ENCODE assay signal across 14 mouse cellular contexts in the genomic region with DNA sequence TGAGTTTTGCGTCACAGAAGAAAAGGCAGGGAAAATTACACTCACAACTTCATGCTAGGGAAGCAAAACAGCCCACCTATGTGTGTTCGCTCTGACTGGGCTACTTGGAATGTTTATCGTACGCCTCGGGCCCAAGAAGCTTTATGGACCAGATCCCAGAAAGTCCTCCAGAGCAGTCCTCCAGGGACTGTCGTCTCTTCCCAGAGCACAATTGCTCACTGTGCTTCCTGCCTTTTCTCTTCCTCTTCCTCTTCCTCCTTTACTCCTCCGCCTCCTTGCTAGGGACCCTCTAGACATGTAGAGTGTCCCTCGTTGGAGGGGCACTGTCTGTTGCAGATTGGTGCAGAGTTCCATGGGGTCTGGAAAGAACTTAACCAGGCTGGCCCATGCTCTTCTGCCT.
"Had no signal": no experiment of that assay in that cellular context is flagged by ENCODE, and none has a peak within 500 bp of the region (broad histone marks: within the 10 kb centered on the region; RNA-seq: fewer than 3 reads in every experiment).

No protein-coding gene starts in this region.

- H3K27ac ChIP-seq: limb, embryonic 13.5 days; liver, embryonic 13.5 days had no signal

- H3K9ac ChIP-seq: limb, embryonic 13.5 days; liver, embryonic 13.5 days; lung, embryonic 14.5 days had no signal

- H3K9me3 ChIP-seq: liver, embryonic 13.5 days had no signal

- H3K4me3 ChIP-seq: limb, embryonic 13.5 days; liver, embryonic 13.5 days had no signal

- DNase-seq: kidney, adult 9 months; kidney, postnatal 14 days; kidney, postnatal 4 days; left cerebral cortex, postnatal 4 days; liver; liver, embryonic 13.5 days; lung, embryonic 14.5 days; lung, postnatal 10 days; lung, postnatal 36 days; midbrain, embryonic 14.5 days; thymus, adult 18-20 months; thymus, postnatal 36 days had no signal

- H3K36me3 ChIP-seq: limb, embryonic 13.5 days had no signal

- H3K4me2 ChIP-seq: limb, embryonic 13.5 days; liver, embryonic 13.5 days; lung, embryonic 14.5 days; midbrain, embryonic 11.5 days had no signal

- H3K27me3 ChIP-seq: limb, embryonic 13.5 days; liver, embryonic 13.5 days had no signal
